Mouse (Mus musculus) olfactory bulb, adult 2 months (tissue): ENCODE measurements at regions not wholly inside any gene's neighbourhood (a gene's known extent, or its start where the extent isn't known, plus 50 kb on each side); places are given as distances from the start of the nearest gene placed in this dataset.

Experiments
- H3K27ac ChIP-seq: fragments of 200-500 bp; 2 replicates; pipeline ENCODE4 v1.5.1; 2012; ENCODE audit warnings: low read depth, low read length; ENCODE audit not compliant: insufficient read depth
- H3K4me1 ChIP-seq: fragments of 200-500 bp; 2 replicates; pipeline ENCODE4 v1.6.1; 2012; ENCODE audit warnings: low read length; ENCODE audit not compliant: control insufficient read depth, insufficient read depth
- H3K4me3 ChIP-seq: fragments of 200-500 bp; 2 replicates; pipeline ENCODE4 v1.5.1; 2012; ENCODE audit warnings: mild to moderate bottlenecking, low read depth, low read length, moderate library complexity; ENCODE audit not compliant: insufficient read depth
- CTCF ChIP-seq: fragments of 200-500 bp; IDR thresholded peaks from 2 replicates; pipeline ENCODE4 v1.5.1; 2012; ENCODE audit warnings: low read depth, mild to moderate bottlenecking, low read length, moderate library complexity; ENCODE audit not compliant: insufficient read depth
- POLR2A ChIP-seq: fragments of 200-500 bp; IDR thresholded peaks from 2 replicates; pipeline ENCODE4 v1.6.1; 2012; ENCODE audit warnings: mild to moderate bottlenecking, low read depth, low read length, moderate library complexity; ENCODE audit not compliant: insufficient read depth
- WGBS: fragments of 180-500 bp; shearing (Covaris S2); methylation state at CpG from one replicate; pipeline ENCODE4 v1.1.7; 2018; 5-methylcytosine and 5-hydroxymethylcytosine counted together

- WGBS: 70% methylated on average over 3 of the region's 3 CpGs
- H3K27ac ChIP-seq: no peak overlapping the region
- no peak for TF ChIP-seq POLR2A
- no peak for TF ChIP-seq CTCF
- no peak overlapping the region for H3K4me3 ChIP-seq
- peaks cover 2% of the 10 kb centered on the region; the same call in 1 of the 2 replicates for H3K4me1 ChIP-seq
Measured at GRCm38 (mm10) chr13:44569241-44569778, 160.0 kb upstream of the Jarid2 start.

DNA sequence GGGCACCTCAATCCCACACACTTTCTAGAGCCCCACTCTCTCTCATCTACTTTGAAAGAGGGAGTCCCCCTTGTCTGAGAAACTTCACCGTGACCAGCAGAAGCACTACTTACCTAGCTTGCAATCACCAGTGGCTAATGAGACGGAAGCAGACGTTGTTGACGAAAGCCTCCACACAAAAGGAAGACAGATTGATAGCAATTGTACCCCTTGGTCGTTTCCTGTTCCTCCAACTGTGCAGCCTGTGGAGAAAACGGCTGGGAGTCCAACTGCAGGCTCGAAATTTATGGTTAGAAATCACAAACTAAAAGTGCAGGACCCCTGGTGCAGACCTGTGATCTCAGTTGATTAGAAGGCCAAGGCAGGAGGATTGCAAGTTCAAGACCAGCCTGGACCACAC lies 155.8 kb upstream of the Jarid2 start:
- no peak overlapping the region for H3K4me3 ChIP-seq
- no peaks in the 10 kb centered on the region for H3K4me1 ChIP-seq
- TF ChIP-seq CTCF: no peak
- no peak for TF ChIP-seq POLR2A
- no peak overlapping the region for H3K27ac ChIP-seq
- 44% methylated on average over 7 of the region's 7 CpGs for WGBS

DNA sequence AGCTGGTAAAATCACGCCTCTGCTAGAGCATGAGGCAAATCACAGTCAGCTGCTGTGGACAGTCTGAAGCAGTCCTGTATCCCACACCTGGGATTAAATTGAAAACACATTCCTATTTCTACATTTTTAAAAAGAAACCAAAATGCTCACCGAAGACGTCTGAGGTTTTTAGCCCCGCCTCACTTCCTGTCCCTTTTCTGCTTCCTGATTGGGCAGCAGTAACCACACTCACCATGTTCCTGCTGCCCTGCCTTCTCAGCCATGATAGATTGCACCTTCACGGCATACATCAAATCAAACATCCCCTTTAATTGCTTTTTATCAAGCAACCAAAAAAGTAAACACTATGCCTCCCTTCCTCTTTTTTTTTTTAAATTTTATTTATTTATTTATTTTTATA lies 150.1 kb upstream of the Jarid2 start:
- TF ChIP-seq POLR2A (no peak), CTCF (no peak)
- 97% methylated on average over 5 of the region's 5 CpGs for WGBS
- peaks cover 16% of the 10 kb centered on the region for H3K4me1 ChIP-seq
- no peak overlapping the region for H3K27ac ChIP-seq
- no peak overlapping the region for H3K4me3 ChIP-seq

DNA sequence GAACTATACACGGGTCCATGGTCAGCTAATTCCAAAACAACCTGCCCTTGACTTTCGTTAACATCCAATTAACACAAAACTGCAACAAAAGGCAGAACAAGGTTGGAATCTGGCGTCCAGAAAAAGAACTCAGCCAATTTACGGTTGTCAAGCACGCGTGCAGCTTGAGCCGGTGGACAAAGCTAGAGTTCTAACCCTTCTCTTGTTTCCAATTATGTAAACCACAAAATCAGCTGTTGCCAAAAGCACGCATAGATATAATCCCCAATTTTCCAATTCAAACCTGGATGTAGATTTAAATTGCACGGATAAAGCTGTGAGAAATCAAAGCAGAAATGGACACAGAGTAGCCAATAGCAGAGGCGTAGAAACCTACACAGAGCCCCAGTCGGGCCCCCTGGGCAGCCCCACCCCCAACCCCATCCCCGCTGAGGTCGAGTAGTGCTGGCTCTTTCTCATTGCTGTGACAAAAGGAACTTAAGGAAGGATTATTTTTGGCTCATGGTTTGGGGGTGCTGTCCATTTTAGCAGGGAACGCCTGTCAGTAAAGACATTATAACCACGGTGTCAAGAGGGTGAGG lies 149.0 kb upstream of the Jarid2 start:
- TF ChIP-seq CTCF (no peak), POLR2A (no peak)
- Histone ChIP-seq H3K27ac (no peak overlapping the region), H3K4me3 (no peak overlapping the region), H3K4me1 (peaks cover 16% of the 10 kb centered on the region)
- WGBS: 45% methylated on average over 15 of the region's 15 CpGs

GRCm38 (mm10) chr13:44580767-44581166 lies 148.5 kb upstream of the Jarid2 start:
- WGBS: 43% methylated on average over 9 of the region's 9 CpGs
- H3K4me3 ChIP-seq: no peak overlapping the region
- peaks cover 16% of the 10 kb centered on the region for H3K4me1 ChIP-seq
- no peak overlapping the region for H3K27ac ChIP-seq
- TF ChIP-seq POLR2A (no peak), CTCF (no peak)

- H3K4me3 ChIP-seq: no peak overlapping the region
- peaks cover 16% of the 10 kb centered on the region for H3K4me1 ChIP-seq
- H3K27ac ChIP-seq: peak overlapping the region; percentile 64
- TF ChIP-seq POLR2A (no peak), CTCF (no peak)
- 16% methylated on average over 23 of the region's 23 CpGs for WGBS
Measured at GRCm38 (mm10) chr13:44581947-44582766, 147.1 kb upstream of the Jarid2 start.

DNA sequence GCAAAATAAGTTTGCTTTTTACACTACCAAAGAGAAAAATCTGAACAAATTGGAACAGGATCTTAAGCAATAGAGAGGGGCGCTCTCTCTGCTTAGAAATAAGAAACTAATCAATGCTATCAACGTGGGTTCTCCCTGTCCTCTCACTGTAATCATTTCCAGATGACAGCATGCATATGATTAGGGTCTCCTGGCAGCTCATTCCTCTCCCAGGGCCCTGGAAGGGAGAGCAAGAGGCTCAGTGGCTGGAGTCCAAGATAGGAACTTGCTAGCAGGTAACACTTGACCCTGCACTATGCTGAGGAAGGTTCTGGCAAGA lies 146.5 kb upstream of the Jarid2 start:
- Histone ChIP-seq H3K4me1 (peaks cover 16% of the 10 kb centered on the region), H3K27ac (no peak overlapping the region), H3K4me3 (no peak overlapping the region)
- WGBS: 43% methylated on average over 2 of the region's 2 CpGs
- no peak for TF ChIP-seq POLR2A

DNA sequence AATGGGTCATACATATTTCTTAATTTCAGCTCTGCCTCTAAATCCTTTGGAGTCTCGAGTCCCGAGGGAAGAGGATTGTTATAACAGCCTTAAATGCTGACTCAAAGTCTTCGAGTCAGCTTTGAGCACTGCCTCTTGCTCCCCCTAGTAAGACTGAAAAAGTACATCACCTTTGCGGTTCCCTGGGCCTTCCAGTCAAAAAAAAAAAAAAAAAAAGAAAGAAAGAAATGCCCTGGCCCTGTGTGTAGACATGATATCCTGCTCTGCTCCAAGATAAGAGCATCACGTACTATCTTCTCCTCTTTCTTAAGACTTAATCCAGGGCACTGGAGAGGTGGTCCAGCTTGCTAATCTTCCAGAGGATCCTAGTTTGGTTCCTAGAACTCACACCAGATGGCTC lies 145.7 kb upstream of the Jarid2 start:
- 79% methylated on average over 5 of the region's 5 CpGs for WGBS
- TF ChIP-seq POLR2A (no peak), CTCF (no peak)
- H3K4me3 ChIP-seq: no peak overlapping the region

GRCm38 (mm10) chr13:44584151-44584550 lies 145.1 kb upstream of the Jarid2 start:
- WGBS: 82% methylated on average over 8 of the region's 8 CpGs
- Histone ChIP-seq H3K27ac (no peak overlapping the region), H3K4me3 (no peak overlapping the region), H3K4me1 (peaks cover 16% of the 10 kb centered on the region)
- TF ChIP-seq POLR2A (no peak), CTCF (no peak)

More for the DNA sequence above, 145.7 kb upstream of the Jarid2 start:
- Histone ChIP-seq H3K27ac (no peak overlapping the region), H3K4me1 (peaks cover 16% of the 10 kb centered on the region)
